Mouse (Mus musculus) monocyte, adult 5-6 weeks (primary cell): Measurements from ENCODE around the gene Fgfr2. TPM values are rescaled to one million over a fixed set of nuclear protein-coding genes. Genes with fewer than 3 reads are reported as not detected.

ENCODE experiments used
- ATAC-seq: fragments of 153-309, 156-312 bp; replicated peaks from 2 replicates; pipeline ENCODE4 v1.8.0; 2017; ENCODE audit warnings: mild to moderate bottlenecking; ENCODE audit not compliant: low TSS enrichment, insufficient number of reproducible peaks, severe bottlenecking, poor library complexity, low FRiP score
- total RNA-seq: library from RNA; stranded (forward); fragments of 200-1000, 200-491, 200-594 nt; gene quantifications from 3 replicates; pipeline ENCODE4 v1.2.3, GENCODE M21; 2017

Gene Fgfr2
- total RNA-seq, 1 experiment from 2014 or later: not detected

- no peak for ATAC-seq
Measured at GRCm38 (mm10) chr7:132733521-132733920, 389.6 kb downstream of the Fgfr2 start.

GRCm38 (mm10) chr7:132732136-132732789 is 390.9 kb downstream of the Fgfr2 start:
- ATAC-seq: no peak

DNA sequence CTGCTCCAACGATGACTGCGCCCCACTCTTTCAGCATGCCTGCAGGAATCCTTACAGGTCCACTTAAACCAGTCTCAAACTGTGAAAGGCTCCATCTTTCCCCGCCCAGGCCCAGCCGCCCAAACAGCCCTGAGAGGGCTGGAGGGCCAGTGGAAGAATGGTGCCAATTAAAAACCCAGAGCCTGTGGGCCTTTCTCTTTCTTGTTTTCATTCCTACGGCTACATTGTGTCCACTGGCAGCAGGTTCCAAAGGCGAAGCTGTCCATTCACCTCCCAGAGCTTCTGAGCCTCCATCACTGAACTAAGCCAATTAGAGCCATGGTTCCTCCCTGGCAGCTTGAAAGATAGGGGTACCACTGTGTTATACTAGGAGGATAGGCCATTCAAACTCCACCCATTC is 391.6 kb downstream of the Fgfr2 start:
- no peak for ATAC-seq

DNA sequence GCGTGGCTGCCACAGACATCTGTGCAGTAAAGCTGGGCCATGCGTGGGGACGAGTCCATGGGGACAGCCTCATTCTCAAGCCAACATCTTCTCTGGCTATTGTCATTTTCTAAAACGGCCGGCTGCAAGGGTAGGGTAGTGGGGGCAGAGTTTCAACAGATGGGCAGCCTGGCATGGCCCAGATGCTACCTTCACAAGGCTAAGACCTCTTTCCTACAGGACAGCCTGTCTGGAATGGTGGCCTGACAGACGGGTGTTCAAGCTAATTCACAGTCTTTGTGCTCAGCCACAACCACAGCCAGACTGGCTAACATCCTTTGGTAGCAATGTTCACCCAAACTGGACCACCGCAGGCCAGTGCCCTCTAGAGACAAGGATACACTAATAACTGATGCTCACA is 392.6 kb downstream of the Fgfr2 start:
- ATAC-seq: no peak

DNA sequence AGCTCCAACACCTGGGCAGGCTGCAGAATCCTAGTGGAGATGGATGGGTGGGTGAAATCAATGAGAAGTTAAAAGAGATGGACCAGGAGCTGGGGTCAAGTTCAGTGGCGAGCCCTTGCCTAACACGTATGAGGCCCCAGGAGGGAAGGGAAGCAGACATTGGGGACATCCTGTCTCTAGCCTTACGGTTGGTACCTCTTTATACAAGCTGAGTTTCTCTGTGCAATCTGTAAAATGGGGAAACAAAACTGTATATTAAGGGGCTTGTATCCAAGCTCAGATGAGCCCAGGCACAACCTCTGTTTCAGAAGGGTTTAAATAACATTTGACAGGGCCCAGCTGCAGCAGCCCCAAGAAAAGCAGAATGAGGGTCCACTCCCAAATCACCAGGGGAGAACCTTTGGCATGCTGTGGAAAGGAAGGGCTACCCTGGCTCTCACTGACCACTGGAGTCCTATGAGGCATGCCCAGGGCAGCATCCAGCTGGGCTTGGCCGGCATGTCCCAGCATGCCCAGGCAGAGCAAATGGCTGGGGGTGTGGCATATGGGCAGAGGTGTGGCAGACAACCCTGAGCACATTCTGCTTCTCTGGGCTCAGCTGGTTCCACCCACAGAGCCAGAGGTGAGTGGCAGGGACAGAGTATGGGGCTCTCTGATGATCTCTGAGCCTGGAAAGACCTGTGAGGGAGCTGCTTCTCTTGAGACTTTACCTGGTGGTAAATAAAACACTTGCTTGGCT is 393.9 kb downstream of the Fgfr2 start:
- peak; percentile 45; the same call in 1 of the 2 replicates for ATAC-seq

- no peak for ATAC-seq
Measured at GRCm38 (mm10) chr7:132726106-132726861, 396.9 kb downstream of the Fgfr2 start.

GRCm38 (mm10) chr7:132724501-132725062 is 398.6 kb downstream of the Fgfr2 start:
- no peak for ATAC-seq

- 0 out of 2 replicates have a peak, but pooled peaks have one; percentile 36 for ATAC-seq
Measured at GRCm38 (mm10) chr7:132723906-132724305, 399.2 kb downstream of the Fgfr2 start.

DNA sequence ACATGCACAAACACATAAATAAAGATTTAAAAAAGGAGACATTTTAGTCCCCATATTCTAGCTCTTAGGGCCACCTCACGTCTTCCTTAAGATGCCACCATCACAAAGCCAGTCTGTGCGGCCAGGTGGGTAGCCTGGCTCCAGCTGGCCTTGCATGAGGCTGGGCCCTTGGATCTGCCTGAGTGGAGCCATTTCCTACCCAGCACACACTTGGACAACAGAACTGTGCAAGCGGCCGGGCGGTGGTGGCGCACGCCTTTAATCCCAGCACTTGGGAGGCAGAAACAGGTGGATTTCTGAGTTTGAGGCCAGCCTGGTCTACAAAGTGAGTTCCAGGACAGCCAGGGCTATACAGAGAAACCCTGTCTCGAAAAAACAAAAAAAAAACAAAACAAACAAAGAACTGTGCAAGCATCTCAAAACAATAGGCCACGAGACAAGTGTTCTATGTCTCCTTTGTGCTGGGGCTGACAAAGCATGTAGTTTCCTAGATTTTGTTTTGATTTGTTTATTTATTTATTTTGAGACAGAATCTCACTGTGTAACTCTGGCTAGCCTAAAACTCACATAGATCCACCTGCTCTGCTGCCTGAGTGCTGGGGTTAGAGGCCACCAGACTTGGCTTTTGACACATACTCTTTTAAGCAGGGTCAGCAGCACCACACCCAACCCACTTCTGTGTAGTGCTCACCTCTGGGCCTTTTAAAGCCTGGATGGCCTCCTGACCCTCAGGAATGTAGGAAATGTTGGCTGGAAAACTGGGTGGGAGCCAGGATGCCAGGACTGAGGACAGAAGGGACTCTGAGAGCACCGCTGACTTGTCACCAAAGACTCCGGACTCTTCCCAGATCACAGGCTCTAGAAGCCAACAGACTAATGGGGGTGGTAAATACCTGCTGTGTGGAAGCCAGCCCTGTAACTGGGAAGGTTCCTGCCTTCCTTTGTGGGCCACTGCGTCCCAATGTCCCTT is 400.5 kb downstream of the Fgfr2 start:
- no peak for ATAC-seq

GRCm38 (mm10) chr7:132720562-132720961 is 402.6 kb downstream of the Fgfr2 start:
- no peak for ATAC-seq

GRCm38 (mm10) chr7:132719570-132719969 is 403.6 kb downstream of the Fgfr2 start:
- ATAC-seq: no peak

- ATAC-seq: no peak
Measured at GRCm38 (mm10) chr7:132715259-132715658, 407.9 kb downstream of the Fgfr2 start.

GRCm38 (mm10) chr7:132714236-132714923 is 408.8 kb downstream of the Fgfr2 start:
- ATAC-seq: no peak

- ATAC-seq: 0 out of 2 replicates have a peak, but pooled peaks have one; percentile 19
Measured at GRCm38 (mm10) chr7:132713483-132714126, 409.5 kb downstream of the Fgfr2 start.

DNA sequence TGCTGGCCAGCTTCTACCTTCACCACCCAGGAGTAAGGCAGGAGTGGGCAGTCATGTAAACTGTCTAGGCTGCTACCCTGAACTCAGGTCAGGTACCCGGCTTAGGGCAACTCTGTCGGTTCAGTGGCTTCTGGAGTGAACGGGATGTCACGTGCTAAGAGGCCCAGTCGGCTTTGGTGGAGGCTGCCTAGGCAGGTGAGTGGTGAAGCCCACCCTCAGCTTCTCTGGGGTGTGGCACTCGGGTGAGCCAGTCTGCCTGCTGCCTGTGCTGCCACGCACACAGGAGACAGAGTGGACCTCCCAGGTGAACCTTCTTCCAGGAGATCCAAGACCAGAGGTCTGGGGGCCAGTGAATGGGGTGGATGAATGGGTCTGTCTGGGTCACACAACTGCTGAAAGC is 410.2 kb downstream of the Fgfr2 start:
- ATAC-seq: no peak

DNA sequence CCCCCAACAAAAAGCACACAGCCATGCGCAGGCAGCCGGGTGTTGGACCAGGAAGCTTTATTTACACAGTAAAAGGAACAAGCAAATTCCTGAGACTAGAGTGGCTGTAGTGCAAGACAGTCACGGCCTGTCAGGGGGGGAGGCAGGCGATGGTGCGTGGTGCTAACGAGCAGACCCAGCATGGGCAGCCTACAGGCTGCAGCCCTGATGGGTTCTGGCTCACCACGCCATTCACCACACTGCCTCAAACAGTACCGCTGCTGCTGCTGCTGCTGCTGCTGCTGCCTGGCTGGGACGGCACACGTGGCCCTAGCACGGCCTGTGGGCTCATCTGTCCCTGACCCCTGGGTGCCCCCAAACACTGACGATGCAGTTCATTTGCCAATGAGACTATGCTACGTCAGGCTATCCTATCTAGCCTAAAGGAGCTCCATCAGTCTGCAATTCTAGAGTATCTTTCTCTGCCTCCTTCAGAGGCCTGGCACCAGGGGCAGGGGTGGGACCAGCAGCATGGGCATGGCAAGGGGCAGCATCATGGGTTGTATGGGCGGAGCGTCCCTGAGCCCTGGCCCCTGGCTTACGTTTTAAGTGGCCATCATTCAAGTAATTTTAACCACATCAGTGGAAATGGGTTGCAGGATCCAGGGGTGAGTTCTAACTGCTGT is 411.0 kb downstream of the Fgfr2 start:
- ATAC-seq: no peak

DNA sequence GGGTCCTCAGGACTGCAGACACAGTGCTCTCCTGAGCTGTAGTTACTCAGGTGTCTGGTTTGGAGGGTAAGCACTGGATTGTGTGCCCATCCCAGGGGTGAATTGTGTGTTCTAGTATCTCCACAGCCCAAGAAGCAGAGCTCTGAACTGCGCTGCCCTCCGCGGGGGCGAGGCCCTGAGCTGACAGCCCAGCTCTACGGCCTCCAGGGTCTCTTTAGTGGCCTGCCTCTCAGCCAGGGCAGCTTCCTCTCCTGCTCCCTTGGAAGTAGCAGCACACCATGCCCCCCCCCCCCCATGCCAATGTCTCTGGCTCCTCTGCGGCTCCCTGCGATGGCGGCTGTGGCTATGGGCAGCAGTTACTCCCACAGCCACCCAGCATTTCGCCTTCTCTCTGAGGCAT is 411.6 kb downstream of the Fgfr2 start:
- ATAC-seq: no peak
